Mouse (Mus musculus): ENCODE measurements around the gene Sesn2. TPM values are rescaled to one million over a fixed set of nuclear protein-coding genes. Genes with fewer than 3 reads are reported as not detected.

Gene Sesn2
- total and polyA plus RNA-seq, 2 experiments from 2014 or later, result 5.2 to 6.2 TPM

DNA sequence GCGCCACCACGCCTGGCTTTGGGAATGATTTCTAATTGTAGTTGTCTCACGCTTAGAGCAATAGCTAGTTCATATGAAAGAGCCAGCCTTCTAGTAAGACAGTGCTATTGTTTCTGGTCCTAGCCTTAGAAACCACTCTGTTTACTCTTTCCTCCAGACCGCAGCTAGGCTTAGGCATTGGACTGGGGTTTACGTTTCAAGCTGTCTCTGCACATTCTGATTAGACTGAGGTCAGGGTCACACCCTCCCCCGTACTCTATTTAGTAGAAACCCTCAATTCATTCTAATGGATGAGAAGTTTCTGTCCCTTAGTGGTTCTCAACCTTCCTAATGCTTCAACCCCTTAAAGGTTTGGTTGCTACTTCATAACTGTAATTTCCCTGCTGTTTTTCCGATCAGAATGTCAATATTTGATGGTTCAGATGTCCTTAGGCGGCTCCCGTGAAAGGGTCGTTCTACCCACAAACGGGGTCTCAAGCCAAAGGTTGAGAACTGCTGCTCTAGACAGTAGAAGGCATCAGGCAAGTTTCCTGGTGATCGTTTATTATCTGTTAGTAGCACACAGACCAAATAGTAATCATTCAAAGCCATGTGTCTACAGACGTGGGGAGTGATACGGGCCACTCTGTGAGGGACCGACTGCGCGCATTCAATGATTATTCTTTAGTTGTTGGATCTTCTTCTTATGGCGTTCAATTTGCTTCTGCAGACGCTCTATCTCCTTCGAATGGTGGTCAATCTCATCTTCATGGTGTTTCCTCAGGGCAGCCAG, 19.9 kb upstream of the Sesn2 start:
- H3K4me1 ChIP-seq (ENCODE audit: control insufficient read depth, insufficient read depth), result peaks cover 12% of the 10 kb centered on the region; the same call in 1 of the 2 replicates
- no peak overlapping the region for H3K4me3 ChIP-seq (ENCODE audit: low read depth, low read length)
- H3K27me3 ChIP-seq (ENCODE audit: control insufficient read depth, insufficient read depth, low read length), result no peaks in the 10 kb centered on the region
- DNase-seq (ENCODE audit: low spot score) (no peak), ATAC-seq (ENCODE audit: insufficient read depth, low read depth) (no peak)
- WGBS, result 92% methylated on average over 20 of the region's 20 CpGs
- no peak overlapping the region for H3K4me2 ChIP-seq (ENCODE audit: low read depth, low read length)
- no peak overlapping the region for H3K9ac ChIP-seq (replicated peaks; ENCODE audit: low read depth, low read length)
- no peak overlapping the region for H3K27ac ChIP-seq (ENCODE audit: low read depth)
- no peak for TF ChIP-seq CTCF (IDR thresholded peaks at IDR 0.05; ENCODE audit: low read depth)
- no peak for TF ChIP-seq EP300 (IDR thresholded peaks at IDR 0.05; ENCODE audit: low read depth)
- no peaks in the 10 kb centered on the region for H3K9me3 ChIP-seq (replicated peaks; ENCODE audit: control insufficient read depth, low read length)
- H3K36me3 ChIP-seq (replicated peaks; ENCODE audit: control insufficient read depth, insufficient read depth, low read length), result peaks cover 14% of the 10 kb centered on the region

DNA sequence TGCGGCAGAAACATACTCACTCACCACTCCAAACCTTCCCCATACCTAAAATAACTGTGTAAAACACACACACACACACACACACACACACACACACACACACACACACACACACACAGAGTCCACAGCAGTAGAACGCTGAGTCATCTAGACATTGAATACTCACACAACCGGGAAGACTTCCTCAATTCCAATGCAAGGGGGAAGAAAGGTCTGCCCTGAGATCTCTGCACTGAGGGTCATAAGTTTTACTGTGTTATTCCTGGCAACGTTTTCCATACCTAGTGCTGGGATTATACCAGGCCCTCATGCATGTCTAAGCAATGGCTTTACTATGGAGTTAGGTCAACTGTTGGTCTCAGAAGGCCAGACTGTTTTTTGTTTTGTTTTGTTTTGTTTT, 19.0 kb upstream of the Sesn2 start:
- H3K4me3 ChIP-seq (ENCODE audit: low read depth, low read length), result no peak overlapping the region
- H3K36me3 ChIP-seq (replicated peaks; ENCODE audit: control insufficient read depth, insufficient read depth, low read length), result peaks cover 14% of the 10 kb centered on the region
- H3K4me1 ChIP-seq (ENCODE audit: control insufficient read depth, insufficient read depth), result peaks cover 12% of the 10 kb centered on the region; the same call in 1 of the 2 replicates
- 64% methylated on average over 4 of the region's 4 CpGs for WGBS
- no peaks in the 10 kb centered on the region for H3K9me3 ChIP-seq (replicated peaks; ENCODE audit: control insufficient read depth, low read length)
- no peak overlapping the region for H3K9ac ChIP-seq (replicated peaks; ENCODE audit: low read depth, low read length)
- H3K27ac ChIP-seq (ENCODE audit: low read depth), result no peak overlapping the region
- TF ChIP-seq CTCF (IDR thresholded peaks at IDR 0.05; ENCODE audit: low read depth) (no peak), EP300 (IDR thresholded peaks at IDR 0.05; ENCODE audit: low read depth) (no peak)
- DNase-seq (ENCODE audit: low spot score), result no peak
- no peak for ATAC-seq (ENCODE audit: insufficient read depth, low read depth)
- H3K4me2 ChIP-seq (ENCODE audit: low read depth, low read length), result no peak overlapping the region
- no peaks in the 10 kb centered on the region for H3K27me3 ChIP-seq (ENCODE audit: control insufficient read depth, insufficient read depth, low read length)

DNA sequence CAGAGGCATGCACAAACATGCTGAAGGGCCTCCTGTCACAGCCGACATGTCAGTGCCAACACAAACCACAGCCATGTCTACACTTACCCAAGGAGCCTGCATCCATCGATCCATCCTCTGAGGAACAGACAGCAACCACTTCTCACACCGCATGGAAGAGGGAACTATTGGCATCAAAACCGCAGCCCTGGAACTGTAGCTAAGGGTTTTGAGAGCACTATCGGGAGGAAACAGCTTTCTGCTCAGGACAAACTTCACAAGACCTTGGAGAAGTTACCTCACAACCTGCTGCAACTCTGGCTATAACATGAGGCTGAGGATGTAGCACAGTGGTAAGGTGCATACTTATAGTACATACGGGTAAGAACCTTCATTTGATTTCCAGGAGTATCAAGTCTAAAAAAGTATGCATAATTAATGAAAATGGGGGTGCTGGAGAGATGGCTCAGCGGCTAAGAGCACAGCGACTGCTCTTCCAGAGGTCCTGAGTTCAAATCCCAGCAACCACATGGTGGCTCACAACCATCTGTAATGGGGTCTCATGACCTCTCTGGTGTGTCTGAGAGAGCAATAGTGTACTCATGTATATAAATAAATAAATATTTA, 17.7 kb upstream of the Sesn2 start:
- Histone ChIP-seq H3K27me3 (ENCODE audit: control insufficient read depth, insufficient read depth, low read length) (no peaks in the 10 kb centered on the region), H3K36me3 (replicated peaks; ENCODE audit: control insufficient read depth, insufficient read depth, low read length) (peaks cover 14% of the 10 kb centered on the region), H3K9ac (replicated peaks; ENCODE audit: low read depth, low read length) (no peak overlapping the region), H3K9me3 (replicated peaks; ENCODE audit: control insufficient read depth, low read length) (no peaks in the 10 kb centered on the region), H3K4me1 (ENCODE audit: control insufficient read depth, insufficient read depth) (peaks cover 8% of the 10 kb centered on the region; the same call in 1 of the 2 replicates), H3K4me3 (ENCODE audit: low read depth, low read length) (no peak overlapping the region), H3K27ac (ENCODE audit: low read depth) (no peak overlapping the region), H3K4me2 (ENCODE audit: low read depth, low read length) (no peak overlapping the region)
- TF ChIP-seq CTCF (IDR thresholded peaks at IDR 0.05; ENCODE audit: low read depth) (no peak), EP300 (IDR thresholded peaks at IDR 0.05; ENCODE audit: low read depth) (no peak)
- DNase-seq (ENCODE audit: low spot score) (no peak), ATAC-seq (ENCODE audit: insufficient read depth, low read depth) (no peak)
- 84% methylated on average over 8 of the region's 8 CpGs for WGBS

DNA sequence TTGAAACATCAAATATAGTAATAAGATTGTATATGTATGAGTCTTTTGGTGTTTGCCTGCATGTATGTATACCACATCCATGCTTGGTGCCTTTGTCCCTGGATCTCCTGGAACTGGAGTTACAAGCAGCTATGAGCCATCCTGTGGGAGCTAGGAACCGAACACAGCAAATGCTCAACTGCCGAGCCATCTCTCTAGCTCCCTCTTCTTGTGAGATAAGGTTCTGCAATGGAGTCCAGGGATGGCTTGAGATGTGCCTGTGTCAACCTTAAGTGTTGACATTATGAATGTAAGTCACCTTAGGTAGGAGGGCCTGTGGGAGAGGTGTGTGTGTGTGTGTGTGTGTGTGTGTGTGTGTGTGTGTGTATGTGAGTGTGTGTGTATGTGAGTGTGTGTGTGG, 16.4 kb upstream of the Sesn2 start:
- Histone ChIP-seq H3K27me3 (ENCODE audit: control insufficient read depth, insufficient read depth, low read length) (no peaks in the 10 kb centered on the region), H3K36me3 (replicated peaks; ENCODE audit: control insufficient read depth, insufficient read depth, low read length) (peaks cover 14% of the 10 kb centered on the region), H3K9ac (replicated peaks; ENCODE audit: low read depth, low read length) (no peak overlapping the region), H3K4me3 (ENCODE audit: low read depth, low read length) (no peak overlapping the region), H3K4me2 (ENCODE audit: low read depth, low read length) (no peak overlapping the region), H3K27ac (ENCODE audit: low read depth) (no peak overlapping the region), H3K9me3 (replicated peaks; ENCODE audit: control insufficient read depth, low read length) (no peaks in the 10 kb centered on the region), H3K4me1 (ENCODE audit: control insufficient read depth, insufficient read depth) (peaks cover 2% of the 10 kb centered on the region; the same call in 1 of the 2 replicates)
- TF ChIP-seq CTCF (IDR thresholded peaks at IDR 0.05; ENCODE audit: low read depth) (no peak), EP300 (IDR thresholded peaks at IDR 0.05; ENCODE audit: low read depth) (no peak)
- DNase-seq (ENCODE audit: low spot score) (no peak), ATAC-seq (ENCODE audit: insufficient read depth, low read depth) (no peak)
- WGBS, result 60% methylated on average over 2 of the region's 2 CpGs

DNA sequence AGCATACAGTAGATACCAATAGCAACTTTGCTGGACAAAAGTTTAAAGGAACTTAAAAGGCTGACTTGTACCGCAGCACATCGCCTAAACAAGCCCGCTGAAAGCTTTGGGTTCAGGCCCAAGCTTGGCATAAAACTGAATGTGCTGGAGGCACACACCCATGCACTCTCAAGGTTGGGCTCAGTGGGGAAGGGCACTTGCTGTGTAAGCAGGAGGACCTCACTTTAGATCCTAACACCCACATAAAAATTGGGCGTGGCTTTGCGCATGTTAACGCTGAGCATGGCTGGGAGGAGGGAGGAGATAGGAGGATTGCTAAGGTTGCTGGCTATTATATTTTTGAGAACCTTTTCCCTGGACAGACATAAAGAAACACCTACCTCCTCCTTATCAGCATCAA, 14.5 kb upstream of the Sesn2 start:
- Histone ChIP-seq H3K4me2 (ENCODE audit: low read depth, low read length) (no peak overlapping the region), H3K27me3 (ENCODE audit: control insufficient read depth, insufficient read depth, low read length) (no peaks in the 10 kb centered on the region), H3K27ac (ENCODE audit: low read depth) (peak overlapping the region; percentile 39; the same call in 1 of the 2 replicates), H3K9me3 (replicated peaks; ENCODE audit: control insufficient read depth, low read length) (no peaks in the 10 kb centered on the region), H3K36me3 (replicated peaks; ENCODE audit: control insufficient read depth, insufficient read depth, low read length) (peaks cover 4% of the 10 kb centered on the region; the same call in 1 of the 2 replicates), H3K4me1 (ENCODE audit: control insufficient read depth, insufficient read depth) (no peaks in the 10 kb centered on the region; the same call in 1 of the 2 replicates), H3K9ac (replicated peaks; ENCODE audit: low read depth, low read length) (no peak overlapping the region), H3K4me3 (ENCODE audit: low read depth, low read length) (no peak overlapping the region)
- ATAC-seq (ENCODE audit: insufficient read depth, low read depth), result 0 out of 2 replicates have a peak, but pooled peaks have one; percentile 25
- no peak for DNase-seq (ENCODE audit: low spot score)
- TF ChIP-seq EP300 (IDR thresholded peaks at IDR 0.05; ENCODE audit: low read depth) (no peak), CTCF (IDR thresholded peaks at IDR 0.05; ENCODE audit: low read depth) (no peak)
- WGBS, result 49% methylated on average over 6 of the region's 6 CpGs
